Mouse (Mus musculus) embryo, embryonic 9.5 days (tissue): ENCODE results near the gene Edn1.

Experiments
- DNase-seq: peaks from one replicate; pipeline ENCODE4 v3.0.0-alpha.2; 2017; ENCODE audit errors: extremely low spot score

Gene Edn1

DNA sequence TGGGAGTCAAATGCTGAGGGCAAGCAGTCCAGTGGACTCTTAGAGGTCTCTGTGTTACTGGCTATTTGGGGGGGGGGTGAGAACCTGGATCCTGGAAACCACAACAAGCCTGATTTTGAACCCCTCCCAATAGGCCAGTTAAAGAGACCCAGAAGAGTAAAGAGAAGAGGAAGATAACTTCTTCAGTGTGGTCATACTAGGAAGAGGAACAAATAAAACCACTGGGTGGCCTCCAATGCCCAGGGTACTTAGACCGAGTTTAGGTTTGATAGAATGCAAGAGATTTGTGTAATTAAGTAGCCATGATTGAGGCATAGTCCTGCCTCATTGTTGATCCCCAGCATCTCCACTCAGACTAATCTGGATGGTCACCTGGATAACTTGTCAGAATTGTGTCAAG lies 14.4 kb downstream of the Edn1 start:
- no peak for DNase-seq

- DNase-seq = no peak
Observed at GRCm38 (mm10) chr13:42317808-42318207, 16.5 kb downstream of the Edn1 start.

DNA sequence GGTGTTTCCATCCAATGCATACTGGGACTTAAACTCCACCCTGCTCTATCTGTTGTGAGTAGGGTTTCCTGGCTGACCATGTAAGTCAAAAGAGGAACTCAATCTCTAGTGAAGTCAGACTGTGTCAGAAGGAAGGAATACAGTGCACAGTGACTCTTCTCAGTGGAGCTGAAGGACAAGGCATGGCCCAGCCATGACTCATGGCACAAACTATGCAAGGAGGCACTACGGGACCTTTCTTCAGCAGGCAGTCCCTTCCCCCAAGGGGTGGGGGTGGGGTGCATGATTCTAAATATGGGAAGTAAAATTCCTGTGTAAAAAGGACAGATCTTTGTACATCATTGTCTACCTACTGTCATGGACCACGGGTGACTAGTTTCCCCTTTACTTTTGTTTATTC lies 27.3 kb downstream of the Edn1 start:
- no peak for DNase-seq

GRCm38 (mm10) chr13:42331104-42331503 lies 29.8 kb downstream of the Edn1 start:
- no peak for DNase-seq

DNA sequence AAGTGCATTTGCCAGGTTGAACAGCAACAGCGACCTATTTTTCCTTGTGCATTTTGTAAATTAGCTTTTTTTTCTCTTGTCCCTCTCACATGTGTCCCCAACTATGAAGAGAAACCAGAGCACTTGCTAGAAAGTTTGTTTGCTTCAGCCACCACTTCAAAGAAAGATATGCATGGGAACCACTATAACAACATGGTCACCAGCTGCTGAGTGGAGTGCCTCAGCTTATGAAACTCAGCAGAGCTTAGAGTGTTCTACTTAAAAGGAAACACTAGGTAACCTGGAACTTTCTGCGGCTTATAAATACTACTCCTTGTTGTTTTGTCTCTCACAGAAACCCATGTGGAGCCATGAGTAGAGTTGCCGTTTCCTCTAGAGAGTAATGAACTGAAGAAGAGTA lies 33.7 kb downstream of the Edn1 start:
- DNase-seq = no peak

GRCm38 (mm10) chr13:42336414-42336813 lies 35.1 kb downstream of the Edn1 start:
- DNase-seq = no peak

DNA sequence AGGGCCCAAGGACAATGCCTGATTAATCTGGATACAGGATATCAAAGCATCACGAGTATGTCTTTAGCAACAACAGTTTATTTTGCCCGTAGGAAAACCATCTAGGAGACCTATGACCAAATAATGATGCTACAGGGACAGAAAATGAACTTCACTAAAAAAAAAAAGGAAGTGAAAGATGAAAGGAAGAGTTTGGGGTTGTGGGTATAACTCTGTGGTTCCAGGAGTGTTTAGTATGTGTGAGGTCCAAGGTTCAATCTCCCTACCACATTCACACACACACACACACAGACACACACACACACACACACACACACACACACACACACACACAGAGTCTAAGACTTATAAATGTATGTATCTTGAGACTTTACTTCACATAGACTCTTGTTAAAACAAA lies 35.8 kb downstream of the Edn1 start:
- DNase-seq = no peak

GRCm38 (mm10) chr13:42339466-42339865 lies 38.2 kb downstream of the Edn1 start:
- DNase-seq = no peak

DNA sequence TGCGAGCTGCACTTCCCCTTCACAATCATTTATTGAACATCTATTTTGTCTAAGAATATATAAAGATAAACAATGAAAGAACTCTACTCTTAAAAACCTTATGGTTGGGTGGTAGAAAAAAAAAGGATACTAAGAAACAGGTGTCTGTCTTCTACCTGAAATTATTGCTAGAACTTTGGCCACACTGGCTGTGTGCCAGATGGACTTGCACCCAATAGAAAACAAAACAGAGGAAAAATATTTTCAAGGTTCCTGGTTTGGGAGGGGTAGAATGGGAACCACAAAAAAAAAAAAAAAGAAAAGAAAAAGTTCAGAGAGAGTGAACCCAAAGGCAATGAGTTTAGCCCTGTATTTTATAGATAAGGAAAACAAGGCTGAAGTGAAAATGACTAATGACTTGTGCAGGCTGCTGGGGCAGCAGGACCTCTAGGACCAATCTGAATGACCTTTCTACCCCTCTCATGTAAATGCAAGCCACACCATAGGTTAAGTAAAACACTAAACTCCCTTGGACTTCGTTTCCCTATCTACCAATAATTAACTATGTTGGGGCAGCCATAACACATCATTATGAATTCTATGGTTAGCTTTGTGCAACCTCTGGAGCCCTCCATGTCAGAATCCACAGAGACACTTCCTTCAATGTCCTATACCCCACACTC lies 40.7 kb downstream of the Edn1 start:
- DNase-seq = no peak

GRCm38 (mm10) chr13:42345439-42345838 lies 44.2 kb downstream of the Edn1 start:
- DNase-seq = no peak

GRCm38 (mm10) chr13:42346414-42346813 lies 45.1 kb downstream of the Edn1 start:
- DNase-seq = no peak

GRCm38 (mm10) chr13:42351675-42352074 lies 50.4 kb downstream of the Edn1 start:
- no peak for DNase-seq
